Mouse (Mus musculus) megakaryocyte, embryonic 14.5 days (primary cell): ENCODE measurements around the gene Pde2a.

Experiments used
- FLI1 ChIP-seq: IDR thresholded peaks from 2 replicates; pipeline ENCODE4 v1.6.1; 2012; ENCODE audit warnings: low read length, inconsistent platforms, mixed read lengths
- GATA1 ChIP-seq: IDR thresholded peaks from 3 replicates; pipeline ENCODE4 v1.6.1; 2012; ENCODE audit warnings: mixed read lengths, low read length, inconsistent platforms, borderline replicate concordance

DNA sequence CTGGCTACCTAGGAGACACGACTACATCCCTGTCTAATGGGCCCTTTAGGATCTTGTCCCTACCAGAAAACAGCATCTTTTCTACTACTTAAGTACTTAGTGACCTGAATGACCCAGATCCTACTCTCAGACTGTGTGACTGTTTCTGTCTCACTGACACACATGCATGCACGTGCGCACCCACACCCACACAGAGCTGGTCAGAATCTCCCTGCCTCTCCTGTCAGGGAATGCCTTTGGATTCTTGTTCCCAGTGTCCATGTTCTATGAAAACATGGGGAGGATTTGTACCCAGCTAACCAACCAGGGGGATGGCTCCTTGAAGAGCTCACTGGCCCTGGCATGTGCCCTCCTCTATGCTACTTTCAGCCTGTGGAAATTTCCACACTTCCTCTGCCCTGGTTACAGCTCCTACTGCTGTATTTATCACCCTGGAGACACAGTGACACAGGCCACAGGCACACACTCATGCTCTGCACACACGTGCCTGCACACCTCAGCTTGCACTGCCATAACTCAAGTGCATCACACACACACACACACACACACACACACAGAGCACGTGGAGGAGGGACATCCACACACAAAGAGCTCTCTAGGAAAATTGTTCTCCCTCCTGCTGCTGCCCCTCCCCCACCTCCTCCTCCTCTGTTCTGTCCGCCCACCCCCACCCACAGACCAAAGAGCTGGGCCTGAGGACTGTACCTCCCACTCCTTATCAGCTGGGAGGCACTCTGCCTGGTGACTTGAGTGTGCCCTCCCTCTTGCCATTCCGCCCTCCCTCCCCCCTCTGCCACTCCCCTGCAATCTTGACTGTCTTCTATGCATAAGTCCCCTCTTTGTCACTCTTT lies 6.6 kb upstream of the Pde2a start:
- TF ChIP-seq GATA1, result no peak
- TF ChIP-seq FLI1, result no peak
